Mouse (Mus musculus): Measurements from ENCODE around the gene Unc50. TPM values are rescaled to one million over a fixed set of nuclear protein-coding genes. Genes with fewer than 3 reads are reported as not detected.

Gene Unc50
- polyA plus RNA-seq, 1 experiment from 2014 or later, result 120 TPM

GRCm38 (mm10) chr1:37457546-37457945, 27.6 kb downstream of the Unc50 start:
- Histone ChIP-seq H3K4me3 (no peak overlapping the region), H3K9ac (no peak overlapping the region), H3K9me3 (replicated peaks) (no peaks in the 10 kb centered on the region), H3K27me3 (no peaks in the 10 kb centered on the region), H3K36me3 (ENCODE audit: poor library complexity, severe bottlenecking) (no peaks in the 10 kb centered on the region), H3K4me2 (no peak overlapping the region), H3K27ac (no peak overlapping the region), H3K4me1 (no peaks in the 10 kb centered on the region)
- no peak for ATAC-seq
- WGBS, result 90% methylated on average over 7 of the region's 7 CpGs

GRCm38 (mm10) chr1:37464878-37465452, 35.0 kb downstream of the Unc50 start:
- 90% methylated on average over 10 of the region's 10 CpGs for WGBS
- Histone ChIP-seq H3K4me1 (no peaks in the 10 kb centered on the region), H3K4me3 (no peak overlapping the region), H3K36me3 (ENCODE audit: poor library complexity, severe bottlenecking) (no peaks in the 10 kb centered on the region), H3K9ac (no peak overlapping the region), H3K27me3 (no peaks in the 10 kb centered on the region), H3K27ac (no peak overlapping the region), H3K9me3 (replicated peaks) (no peaks in the 10 kb centered on the region), H3K4me2 (no peak overlapping the region)
- ATAC-seq, result no peak

GRCm38 (mm10) chr1:37466322-37466995, 36.5 kb downstream of the Unc50 start:
- no peaks in the 10 kb centered on the region for H3K27me3 ChIP-seq
- no peaks in the 10 kb centered on the region for H3K9me3 ChIP-seq (replicated peaks)
- no peak overlapping the region for H3K4me3 ChIP-seq
- no peaks in the 10 kb centered on the region for H3K4me1 ChIP-seq
- H3K27ac ChIP-seq, result no peak overlapping the region
- no peak overlapping the region for H3K9ac ChIP-seq
- no peak overlapping the region for H3K4me2 ChIP-seq
- 90% methylated on average over 3 of the region's 3 CpGs for WGBS
- no peaks in the 10 kb centered on the region for H3K36me3 ChIP-seq (ENCODE audit: poor library complexity, severe bottlenecking)
- no peak for ATAC-seq

- H3K36me3 ChIP-seq (ENCODE audit: poor library complexity, severe bottlenecking), result no peaks in the 10 kb centered on the region
- no peak overlapping the region for H3K27ac ChIP-seq
- no peak overlapping the region for H3K4me3 ChIP-seq
- no peaks in the 10 kb centered on the region for H3K27me3 ChIP-seq
- H3K9me3 ChIP-seq (replicated peaks), result no peaks in the 10 kb centered on the region
- no peak overlapping the region for H3K4me2 ChIP-seq
- no peaks in the 10 kb centered on the region for H3K4me1 ChIP-seq
- H3K9ac ChIP-seq, result no peak overlapping the region
- 89% methylated on average over 4 of the region's 4 CpGs for WGBS
- ATAC-seq, result no peak
These were observed 37.9 kb downstream of the Unc50 start for GRCm38 (mm10) chr1:37467806-37468205.

GRCm38 (mm10) chr1:37469007-37469406, 39.1 kb downstream of the Unc50 start:
- H3K4me2 ChIP-seq, result no peak overlapping the region
- WGBS, result 94% methylated on average over 5 of the region's 5 CpGs
- no peaks in the 10 kb centered on the region for H3K36me3 ChIP-seq (ENCODE audit: poor library complexity, severe bottlenecking)
- no peaks in the 10 kb centered on the region for H3K9me3 ChIP-seq (replicated peaks)
- H3K9ac ChIP-seq, result no peak overlapping the region
- H3K4me3 ChIP-seq, result no peak overlapping the region
- ATAC-seq, result no peak
- H3K27ac ChIP-seq, result no peak overlapping the region
- H3K4me1 ChIP-seq, result no peaks in the 10 kb centered on the region
- H3K27me3 ChIP-seq, result no peaks in the 10 kb centered on the region

- Histone ChIP-seq H3K4me2 (no peak overlapping the region), H3K4me3 (no peak overlapping the region), H3K9ac (no peak overlapping the region), H3K36me3 (ENCODE audit: poor library complexity, severe bottlenecking) (no peaks in the 10 kb centered on the region), H3K27ac (no peak overlapping the region), H3K27me3 (no peaks in the 10 kb centered on the region), H3K4me1 (no peaks in the 10 kb centered on the region), H3K9me3 (replicated peaks) (no peaks in the 10 kb centered on the region)
- no peak for ATAC-seq
- WGBS, result 85% methylated on average over 6 of the region's 6 CpGs
These were observed 41.5 kb downstream of the Unc50 start for GRCm38 (mm10) chr1:37471179-37472148.

GRCm38 (mm10) chr1:37473251-37473650, 43.3 kb downstream of the Unc50 start:
- no peak overlapping the region for H3K9ac ChIP-seq
- no peak overlapping the region for H3K27ac ChIP-seq
- no peak overlapping the region for H3K4me2 ChIP-seq
- no peaks in the 10 kb centered on the region for H3K9me3 ChIP-seq (replicated peaks)
- ATAC-seq, result no peak
- no peak overlapping the region for H3K4me3 ChIP-seq
- no peaks in the 10 kb centered on the region for H3K36me3 ChIP-seq (ENCODE audit: poor library complexity, severe bottlenecking)
- WGBS, result 88% methylated on average over 10 of the region's 10 CpGs
- no peaks in the 10 kb centered on the region for H3K4me1 ChIP-seq
- H3K27me3 ChIP-seq, result no peaks in the 10 kb centered on the region

GRCm38 (mm10) chr1:37474046-37474445, 44.1 kb downstream of the Unc50 start:
- 84% methylated on average over 8 of the region's 8 CpGs for WGBS
- Histone ChIP-seq H3K9ac (no peak overlapping the region), H3K4me1 (no peaks in the 10 kb centered on the region), H3K36me3 (ENCODE audit: poor library complexity, severe bottlenecking) (no peaks in the 10 kb centered on the region), H3K4me2 (no peak overlapping the region), H3K27ac (no peak overlapping the region), H3K9me3 (replicated peaks) (no peaks in the 10 kb centered on the region), H3K27me3 (no peaks in the 10 kb centered on the region), H3K4me3 (no peak overlapping the region)
- no peak for ATAC-seq

GRCm38 (mm10) chr1:37474634-37475190, 44.8 kb downstream of the Unc50 start:
- ATAC-seq, result no peak
- Histone ChIP-seq H3K36me3 (ENCODE audit: poor library complexity, severe bottlenecking) (no peaks in the 10 kb centered on the region), H3K27me3 (no peaks in the 10 kb centered on the region), H3K4me2 (no peak overlapping the region), H3K4me1 (no peaks in the 10 kb centered on the region), H3K4me3 (no peak overlapping the region), H3K9ac (no peak overlapping the region), H3K9me3 (replicated peaks) (no peaks in the 10 kb centered on the region), H3K27ac (no peak overlapping the region)
- WGBS, result 93% methylated on average over 6 of the region's 6 CpGs

GRCm38 (mm10) chr1:37475312-37475711, 45.4 kb downstream of the Unc50 start:
- 98% methylated on average over 3 of the region's 3 CpGs for WGBS
- Histone ChIP-seq H3K4me1 (no peaks in the 10 kb centered on the region), H3K9me3 (replicated peaks) (no peaks in the 10 kb centered on the region), H3K36me3 (ENCODE audit: poor library complexity, severe bottlenecking) (no peaks in the 10 kb centered on the region), H3K27me3 (no peaks in the 10 kb centered on the region), H3K9ac (no peak overlapping the region), H3K27ac (no peak overlapping the region), H3K4me3 (no peak overlapping the region), H3K4me2 (no peak overlapping the region)
- ATAC-seq, result no peak

GRCm38 (mm10) chr1:37477250-37477649, 47.3 kb downstream of the Unc50 start:
- Histone ChIP-seq H3K4me2 (no peak overlapping the region), H3K27me3 (no peaks in the 10 kb centered on the region), H3K4me1 (no peaks in the 10 kb centered on the region), H3K4me3 (no peak overlapping the region), H3K36me3 (ENCODE audit: poor library complexity, severe bottlenecking) (no peaks in the 10 kb centered on the region), H3K9me3 (replicated peaks) (no peaks in the 10 kb centered on the region), H3K9ac (no peak overlapping the region), H3K27ac (no peak overlapping the region)
- ATAC-seq, result no peak
- WGBS, result 92% methylated on average over 5 of the region's 5 CpGs

GRCm38 (mm10) chr1:37477928-37478327, 48.0 kb downstream of the Unc50 start:
- Histone ChIP-seq H3K4me2 (no peak overlapping the region), H3K4me3 (no peak overlapping the region), H3K4me1 (no peaks in the 10 kb centered on the region), H3K27me3 (no peaks in the 10 kb centered on the region), H3K9ac (no peak overlapping the region), H3K27ac (no peak overlapping the region), H3K9me3 (replicated peaks) (no peaks in the 10 kb centered on the region), H3K36me3 (ENCODE audit: poor library complexity, severe bottlenecking) (no peaks in the 10 kb centered on the region)
- ATAC-seq, result no peak
- 65% methylated on average over 5 of the region's 5 CpGs for WGBS

Data from forebrain, embryonic 13.5 days (tissue).